Mouse (Mus musculus): Measurements from ENCODE around the gene Fam151a.
"Not testable (repeated sequence)": the region's sequence is repeated elsewhere in the genome, so short reads cannot be mapped to it uniquely, and the experiment has no call there.

The Fam151a gene

GRCm38 (mm10) chr4:106776998-106777397 is 43.3 kb downstream of the Fam151a start:
- no peak for DNase-seq (ENCODE audit: low read depth, low spot score)

GRCm38 (mm10) chr4:106778116-106778788 is 44.6 kb downstream of the Fam151a start:
- no peak for DNase-seq (ENCODE audit: low read depth, low spot score)

- DNase-seq (ENCODE audit: low read depth, low spot score): no peak
These were observed 46.4 kb downstream of the Fam151a start for GRCm38 (mm10) chr4:106780045-106780444.

- DNase-seq (ENCODE audit: low read depth, low spot score): no peak
These were observed 49.4 kb downstream of the Fam151a start for GRCm38 (mm10) chr4:106783137-106783536.

GRCm38 (mm10) chr4:106784806-106785205 is 51.1 kb downstream of the Fam151a start:
- no peak for DNase-seq (ENCODE audit: low read depth, low spot score)

- DNase-seq (ENCODE audit: low read depth, low spot score): no peak
These were observed 51.7 kb downstream of the Fam151a start for GRCm38 (mm10) chr4:106785345-106785744.

- DNase-seq (ENCODE audit: low read depth, low spot score): no peak
These were observed 52.3 kb downstream of the Fam151a start for GRCm38 (mm10) chr4:106785753-106786540.

- DNase-seq (ENCODE audit: low read depth, low spot score): peak; percentile 88
These were observed 54.1 kb downstream of the Fam151a start for GRCm38 (mm10) chr4:106787830-106788229.

- no peak for DNase-seq (ENCODE audit: low read depth, low spot score)
These were observed 54.9 kb downstream of the Fam151a start for GRCm38 (mm10) chr4:106788627-106789026.

- no peak for DNase-seq (ENCODE audit: low read depth, low spot score)
These were observed 56.0 kb downstream of the Fam151a start for GRCm38 (mm10) chr4:106789705-106790104.

GRCm38 (mm10) chr4:106790218-106790617 is 56.5 kb downstream of the Fam151a start:
- not testable (repeated sequence) for DNase-seq (ENCODE audit: low read depth, low spot score)

- no peak for DNase-seq (ENCODE audit: low read depth, low spot score)
These were observed 57.2 kb downstream of the Fam151a start for GRCm38 (mm10) chr4:106790938-106791337.

GRCm38 (mm10) chr4:106792276-106792675 is 58.6 kb downstream of the Fam151a start:
- DNase-seq (ENCODE audit: low read depth, low spot score): no peak

GRCm38 (mm10) chr4:106793826-106794225 is 60.1 kb downstream of the Fam151a start:
- DNase-seq (ENCODE audit: low read depth, low spot score): not testable (repeated sequence)

GRCm38 (mm10) chr4:106794247-106794646 is 60.6 kb downstream of the Fam151a start:
- DNase-seq (ENCODE audit: low read depth, low spot score): peak; percentile 94

GRCm38 (mm10) chr4:106795289-106795688 is 61.6 kb downstream of the Fam151a start:
- peak; percentile 52 for DNase-seq (ENCODE audit: low read depth, low spot score)

Data from CD4-positive helper T cell, adult 2 months (primary cell).